In the genomic region with DNA sequence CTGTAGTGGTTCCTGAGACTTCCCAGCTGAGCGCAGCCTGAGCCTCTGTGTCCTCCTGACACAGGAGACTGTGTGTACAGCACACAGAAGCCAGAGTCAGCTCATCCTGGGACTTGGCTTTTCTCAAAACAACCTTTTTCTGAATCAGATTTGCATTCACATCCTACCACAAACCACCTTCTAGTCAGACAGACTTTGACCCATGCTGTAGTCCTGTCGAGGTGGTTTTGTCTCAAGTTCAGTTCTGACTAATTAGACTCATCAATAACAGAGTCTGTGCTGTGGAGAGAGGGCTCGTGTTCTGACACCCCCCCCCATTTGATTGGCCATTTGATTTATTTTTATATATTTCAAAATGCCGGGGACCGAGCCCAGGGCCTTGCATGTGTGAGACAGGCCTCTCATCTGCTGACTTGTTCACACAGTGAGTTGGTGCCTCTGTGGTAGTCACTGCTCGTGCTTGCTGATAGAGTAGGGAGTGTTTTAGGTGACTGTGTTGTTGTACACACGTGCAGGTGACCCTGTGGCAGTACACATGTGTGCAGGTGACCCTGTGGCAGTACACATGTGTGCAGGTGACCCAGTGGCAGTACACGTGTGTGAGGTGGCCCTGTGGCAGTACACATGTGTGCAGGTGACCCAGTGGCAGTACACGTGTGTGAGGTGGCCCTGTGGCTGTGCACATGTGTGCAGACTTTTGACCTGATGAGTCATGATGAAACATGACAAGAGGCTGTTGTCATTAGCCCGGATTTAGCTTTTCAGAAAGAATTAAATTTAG, we compare ENCODE assay signal across 15 mouse cellular contexts. TPM values are rescaled to one million over a fixed set of nuclear protein-coding genes. Genes with fewer than 3 reads are reported as not detected.
A peak's percentile ranks its signal among the peaks of the same experiment; 100 is the strongest.
DNase-seq lines count a peak whose midpoint lies in the region; ATAC-seq and TF ChIP-seq lines count a peak whose summit lies in the region.
"Had no signal": no experiment of that assay in that cellular context is flagged by ENCODE, and none has a peak within 500 bp of the region (broad histone marks: within the 10 kb centered on the region; RNA-seq: fewer than 3 reads in every experiment).

No protein-coding gene starts in this region.

- peaks cover 21% of the 10 kb centered on the region for H3K36me3 ChIP-seq in heart, embryonic 12.5 days
- peaks cover 5% of the 10 kb centered on the region; the same call in 1 of the 2 replicates for H3K36me3 ChIP-seq in spleen, adult 2 months (ENCODE audit: control insufficient read depth, insufficient read depth, low read length)
- H3K36me3 ChIP-seq: G1E had no signal

- H3K27ac ChIP-seq in heart, embryonic 12.5 days (ENCODE audit: poor library complexity, severe bottlenecking), result 0 out of 2 replicates have a peak overlapping the region, but pooled peaks have one; percentile 6
- peak overlapping the region; percentile 58 for H3K27ac ChIP-seq in spleen, adult 2 months (ENCODE audit: insufficient read depth, low read length)

- H3K9me3 ChIP-seq in heart, embryonic 12.5 days (replicated peaks), result no peaks in the 10 kb centered on the region
- H3K9me3 ChIP-seq: forebrain, embryonic 12.5 days had no signal

- TF ChIP-seq CTCF in spleen, adult 2 months (IDR thresholded peaks at IDR 0.05; ENCODE audit: extremely low read depth, insufficient read depth, insufficient read length, insufficient replicate concordance), result no peak

- H3K4me2 ChIP-seq in heart, embryonic 12.5 days, result no peak overlapping the region
- H3K4me2 ChIP-seq: liver, embryonic 13.5 days had no signal

- no peak for DNase-seq in heart, adult 18-20 months
- no peak for DNase-seq in spleen, adult 2 months (ENCODE audit: low read depth in 1 of 2, low spot score in 2 of 2)
- DNase-seq in spleen, adult 18-20 months, result no peak
- peak; percentile 53 for DNase-seq in induced T-regulatory cell, adult 2 months (ENCODE audit: low read depth)
- DNase-seq in gastrocnemius, postnatal 14 days, result no peak
- no peak for DNase-seq in cerebellum, adult 11-12 months
- DNase-seq: cerebellum, adult 11 months; cerebellum, postnatal 25 days; layer of hippocampus, postnatal 36 days; liver, embryonic 13.5 days; thymus, postnatal 36 days had no signal

- H3K4me3 ChIP-seq in heart, embryonic 12.5 days, result no peak overlapping the region
- no peak overlapping the region for H3K4me3 ChIP-seq in spleen, adult 2 months (ENCODE audit: extremely low read depth, insufficient read depth, insufficient read length)
- H3K4me3 ChIP-seq: forebrain, embryonic 12.5 days; liver, embryonic 13.5 days had no signal

- no peak for TF ChIP-seq POLR2A in spleen, adult 2 months (IDR thresholded peaks at IDR 0.05; ENCODE audit: low read depth, low read length)

- intact Hi-C loops in gastrocnemius, postnatal 14 days (cut with DNase I; ENCODE audit: low total_unique reads), result no loop called here

- H3K9ac ChIP-seq in heart, embryonic 12.5 days, result no peak overlapping the region
- H3K9ac ChIP-seq: forebrain, embryonic 12.5 days; liver, embryonic 13.5 days had no signal

- H3K4me1 ChIP-seq in heart, embryonic 12.5 days (replicated peaks), result peaks cover 62% of the 10 kb centered on the region
- H3K4me1 ChIP-seq in spleen, adult 2 months (ENCODE audit: control insufficient read depth, insufficient read depth, insufficient read length), result peaks cover 26% of the 10 kb centered on the region; the same call in 1 of the 2 replicates

- 70% methylated on average over 10 of the region's 10 CpGs for WGBS in heart, embryonic 12.5 days
- 59% methylated on average over 10 of the region's 10 CpGs for WGBS in spleen, adult 2 months

- H3K27me3 ChIP-seq in heart, embryonic 12.5 days (replicated peaks), result no peaks in the 10 kb centered on the region
- H3K27me3 ChIP-seq in spleen, adult 2 months (ENCODE audit: control insufficient read depth, insufficient read depth, low read length), result no peaks in the 10 kb centered on the region
- H3K27me3 ChIP-seq: liver, embryonic 13.5 days had no signal

- no peak for ATAC-seq in heart, embryonic 12.5 days (ENCODE audit: insufficient number of reproducible peaks, low FRiP score)

RNA-seq across cellular contexts. Expression of gene Acvr1b, which starts 16.3 kb away (rescaled TPM):
- 6.8 TPM in 2 replicates for polyA plus RNA-seq in heart, embryonic 12.5 days (2016; fragmentation: Nextera tagmentation; extraction: Ambion mirVana)
- 10 to 100 TPM in 1 of 2 experiments, 1 to 10 TPM in 1; 9.8 to 10.3 TPM for total RNA-seq in heart, adult 18-20 months (2021)
- polyA plus RNA-seq in spleen, adult 2 months (2012; rRNA removed), result 17.9 and 20.2 TPM in 2 replicates
- 10 to 100 TPM; 21.8 to 29.9 TPM for total RNA-seq in gastrocnemius, postnatal 14 days (2021)
- polyA plus RNA-seq: G1E had no signal

RNA-seq across cellular contexts. Expression of gene Grasp, which starts 33.8 kb away (rescaled TPM):
- 6.6 and 7.3 TPM in 2 replicates for polyA plus RNA-seq in heart, embryonic 12.5 days (2016; fragmentation: Nextera tagmentation; extraction: Ambion mirVana)
- total RNA-seq in heart, adult 18-20 months (2021), result 1 to 10 TPM; 8.7 to 9.7 TPM
- 5.6 and 6.5 TPM in 2 replicates for polyA plus RNA-seq in spleen, adult 2 months (2012; rRNA removed)
- 1 to 10 TPM; 8.3 to 9.4 TPM for total RNA-seq in gastrocnemius, postnatal 14 days (2021)
- total RNA-seq: megakaryocyte-erythroid progenitor cell, adult 5-6 weeks had no signal
